Comparison of ENCODE assay signal across 12 mouse cellular contexts in genomic region chr16:4548953-4549688, GRCm38 (mm10). TPM values are rescaled to one million over a fixed set of nuclear protein-coding genes. Genes with fewer than 3 reads are reported as not detected.
DNase-seq lines count a peak whose midpoint lies in the region; ATAC-seq and TF ChIP-seq lines count a peak whose summit lies in the region.
"Had no signal": no experiment of that assay in that cellular context is flagged by ENCODE, and none has a peak within 500 bp of the region (broad histone marks: within the 10 kb centered on the region; RNA-seq: fewer than 3 reads in every experiment).

No protein-coding gene starts in this region.

- no peak overlapping the region for H3K9ac ChIP-seq in kidney, postnatal 0 days (ENCODE audit: low read depth, low read length)
- no peak overlapping the region for H3K9ac ChIP-seq in ES-Bruce4 (ENCODE audit: low read depth, poor library complexity, severe bottlenecking)
- no peak overlapping the region for H3K9ac ChIP-seq in intestine, embryonic 15.5 days
- H3K9ac ChIP-seq: heart, embryonic 13.5 days; hindbrain, embryonic 13.5 days; liver, embryonic 13.5 days had no signal

- H3K4me1 ChIP-seq in kidney, postnatal 0 days (replicated peaks; ENCODE audit: insufficient read depth, low read length), result peaks cover 9% of the 10 kb centered on the region
- H3K4me1 ChIP-seq in ES-Bruce4 (ENCODE audit: control insufficient read depth, insufficient read depth, low read length), result peaks cover 2% of the 10 kb centered on the region
- peaks cover 30% of the 10 kb centered on the region for H3K4me1 ChIP-seq in intestine, embryonic 15.5 days (replicated peaks)
- peaks cover 34% of the 10 kb centered on the region for H3K4me1 ChIP-seq in limb, embryonic 10.5 days

- H3K9me3 ChIP-seq in kidney, postnatal 0 days (replicated peaks; ENCODE audit: low read length), result no peaks in the 10 kb centered on the region
- no peaks in the 10 kb centered on the region for H3K9me3 ChIP-seq in ES-Bruce4 (replicated peaks; ENCODE audit: control insufficient read depth, insufficient read depth, low read length, poor library complexity, severe bottlenecking)
- H3K9me3 ChIP-seq in intestine, embryonic 15.5 days, result no peaks in the 10 kb centered on the region
- H3K9me3 ChIP-seq in limb, embryonic 10.5 days (replicated peaks), result no peaks in the 10 kb centered on the region
- H3K9me3 ChIP-seq: heart, embryonic 13.5 days; hindbrain, embryonic 13.5 days; liver, embryonic 13.5 days had no signal

- no peak for DNase-seq in kidney, postnatal 0 days (ENCODE audit: low spot score)
- no peak for DNase-seq in kidney, adult 9 months
- DNase-seq in A20 (ENCODE audit: low read depth, low spot score), result peak; percentile 57
- DNase-seq in limb, embryonic 10.5 days (ENCODE audit: low spot score), result no peak
- DNase-seq in thymus, postnatal 25 days, result no peak
- DNase-seq: adrenal gland, adult 2 months; liver, embryonic 13.5 days had no signal

- H3K27ac ChIP-seq in kidney, postnatal 0 days, result no peak overlapping the region
- no peak overlapping the region for H3K27ac ChIP-seq in ES-Bruce4 (ENCODE audit: insufficient read depth, low read length)
- peak overlapping the region; percentile 86 for H3K27ac ChIP-seq in intestine, embryonic 15.5 days
- no peak overlapping the region for H3K27ac ChIP-seq in limb, embryonic 10.5 days
- H3K27ac ChIP-seq: heart, embryonic 13.5 days; hindbrain, embryonic 13.5 days; liver, embryonic 13.5 days had no signal

- no peak overlapping the region for H3K4me2 ChIP-seq in kidney, postnatal 0 days (ENCODE audit: low read length)
- peak overlapping the region; percentile 30 for H3K4me2 ChIP-seq in intestine, embryonic 15.5 days (replicated peaks)
- H3K4me2 ChIP-seq: heart, embryonic 13.5 days; hindbrain, embryonic 13.5 days; liver, embryonic 13.5 days had no signal

- peaks cover 20% of the 10 kb centered on the region for H3K36me3 ChIP-seq in kidney, postnatal 0 days (ENCODE audit: insufficient read depth, low read length)
- H3K36me3 ChIP-seq in ES-Bruce4 (ENCODE audit: control insufficient read depth, insufficient read depth, low read length, poor library complexity, severe bottlenecking), result peaks cover 29% of the 10 kb centered on the region
- H3K36me3 ChIP-seq in intestine, embryonic 15.5 days, result peaks cover 9% of the 10 kb centered on the region; the same call in 1 of the 2 replicates
- H3K36me3 ChIP-seq in limb, embryonic 10.5 days, result peaks cover 74% of the 10 kb centered on the region

- no peak for TF ChIP-seq POLR2A in ES-Bruce4 (IDR thresholded peaks at IDR 0.05; ENCODE audit: insufficient read depth, low read length)

- WGBS in kidney, postnatal 0 days, result 82% methylated on average over 18 of the region's 18 CpGs
- WGBS in intestine, embryonic 15.5 days, result 69% methylated on average over 18 of the region's 18 CpGs
- 91% methylated on average over 18 of the region's 18 CpGs for WGBS in limb, embryonic 10.5 days

- no peak for TF ChIP-seq EP300 in ES-Bruce4 (IDR thresholded peaks at IDR 0.05; ENCODE audit: insufficient read depth, low read depth, low read length)

- H3K4me3 ChIP-seq in kidney, postnatal 0 days (replicated peaks; ENCODE audit: low read depth, low read length), result no peak overlapping the region
- no peak overlapping the region for H3K4me3 ChIP-seq in ES-Bruce4 (ENCODE audit: low read depth, low read length)
- H3K4me3 ChIP-seq in intestine, embryonic 15.5 days (replicated peaks), result no peak overlapping the region
- no peak overlapping the region for H3K4me3 ChIP-seq in limb, embryonic 10.5 days
- H3K4me3 ChIP-seq: heart, embryonic 13.5 days; hindbrain, embryonic 13.5 days; liver, embryonic 13.5 days had no signal

- ATAC-seq in kidney, postnatal 0 days (replicated peaks; ENCODE audit: low FRiP score, low read depth), result no peak
- ATAC-seq in intestine, embryonic 15.5 days, result peak; percentile 89
- ATAC-seq in erythroblast, adult 5-6 weeks (replicated peaks; ENCODE audit: low FRiP score, poor library complexity, severe bottlenecking), result no peak

- no peaks in the 10 kb centered on the region for H3K27me3 ChIP-seq in kidney, postnatal 0 days (ENCODE audit: insufficient read depth, low read length)
- H3K27me3 ChIP-seq in ES-Bruce4 (ENCODE audit: control insufficient read depth, insufficient read depth, low read length, poor library complexity, severe bottlenecking), result no peaks in the 10 kb centered on the region
- H3K27me3 ChIP-seq in intestine, embryonic 15.5 days (replicated peaks), result no peaks in the 10 kb centered on the region
- H3K27me3 ChIP-seq in limb, embryonic 10.5 days (ENCODE audit: low read depth, poor library complexity, severe bottlenecking), result no peaks in the 10 kb centered on the region
- H3K27me3 ChIP-seq: heart, embryonic 13.5 days; hindbrain, embryonic 13.5 days; liver, embryonic 13.5 days had no signal

- TF ChIP-seq CTCF in kidney, postnatal 0 days (IDR thresholded peaks at IDR 0.05; ENCODE audit: low read depth), result peak; percentile 41
- peak; percentile 68 for TF ChIP-seq CTCF in ES-Bruce4 (IDR thresholded peaks at IDR 0.05; ENCODE audit: low read depth, low read length)

RNA-seq across cellular contexts. Expression of gene Srl, which starts 7.5 kb away (rescaled TPM):
- 8.5 and 11.6 TPM in 2 replicates for polyA plus RNA-seq in kidney, postnatal 0 days (2015; fragmentation: Nextera tagmentation; extraction: Ambion mirVana)
- polyA plus RNA-seq in ES-Bruce4 (2011; ENCODE audit: insufficient read depth, insufficient read length, low read depth, missing spikeins), result 30.0 and 33.6 TPM in 2 replicates
- 7.7 and 11.5 TPM in 2 replicates for polyA plus RNA-seq in intestine, embryonic 15.5 days (2015; fragmentation: Nextera tagmentation; extraction: Ambion mirVana)
- polyA plus RNA-seq in limb, embryonic 10.5 days (2016; fragmentation: Nextera tagmentation; extraction: Ambion mirVana), result 29.4 and 34.3 TPM in 2 replicates
- 1.0 and 1.3 TPM in 2 replicates for total RNA-seq in erythroblast, adult 5-6 weeks (2015; ENCODE audit: low replicate concordance)
- total RNA-seq in erythroblast, adult 5-6 weeks (2017; ENCODE audit: low replicate concordance), result 1.3 and 10.3 TPM in 2 replicates

RNA-seq across cellular contexts. Expression of gene Tfap4, which starts 10.5 kb away (rescaled TPM):
- polyA plus RNA-seq in kidney, postnatal 0 days (2015; fragmentation: Nextera tagmentation; extraction: Ambion mirVana), result 17.2 and 19.6 TPM in 2 replicates
- polyA plus RNA-seq in ES-Bruce4 (2011; ENCODE audit: insufficient read depth, insufficient read length, low read depth, missing spikeins), result 19.3 and 21.2 TPM in 2 replicates
- 27.9 and 28.8 TPM in 2 replicates for polyA plus RNA-seq in intestine, embryonic 15.5 days (2015; fragmentation: Nextera tagmentation; extraction: Ambion mirVana)
- polyA plus RNA-seq in limb, embryonic 10.5 days (2016; fragmentation: Nextera tagmentation; extraction: Ambion mirVana), result 41.4 and 48.5 TPM in 2 replicates
- 3.1 and 14.4 TPM in 2 replicates for total RNA-seq in erythroblast, adult 5-6 weeks (2015; ENCODE audit: low replicate concordance)
- 4.6 and 5.9 TPM in 2 replicates for total RNA-seq in erythroblast, adult 5-6 weeks (2017; ENCODE audit: low replicate concordance)

RNA-seq across cellular contexts. Expression of gene Glis2, which starts 45.4 kb away (rescaled TPM):
- polyA plus RNA-seq in kidney, postnatal 0 days (2015; fragmentation: Nextera tagmentation; extraction: Ambion mirVana), result 74.6 and 78.8 TPM in 2 replicates
- 31.2 and 34.8 TPM in 2 replicates for polyA plus RNA-seq in ES-Bruce4 (2011; ENCODE audit: insufficient read depth, insufficient read length, low read depth, missing spikeins)
- polyA plus RNA-seq in intestine, embryonic 15.5 days (2015; fragmentation: Nextera tagmentation; extraction: Ambion mirVana), result 21.4 and 23.5 TPM in 2 replicates
- 27.0 and 30.7 TPM in 2 replicates for polyA plus RNA-seq in limb, embryonic 10.5 days (2016; fragmentation: Nextera tagmentation; extraction: Ambion mirVana)
- not detected in 2 replicates for total RNA-seq in erythroblast, adult 5-6 weeks (2015; ENCODE audit: low replicate concordance)
- total RNA-seq in erythroblast, adult 5-6 weeks (2017; ENCODE audit: low replicate concordance), result not detected in 2 replicates
